Mouse (Mus musculus) yolk sac, embryonic 10.5 days (tissue): ENCODE data around the gene Prdm10.

Experiments
- DNase-seq: peaks from one replicate; pipeline ENCODE4 v3.0.0-alpha.2; 2017; ENCODE audit warnings: low spot score

Prdm10 gene

DNA sequence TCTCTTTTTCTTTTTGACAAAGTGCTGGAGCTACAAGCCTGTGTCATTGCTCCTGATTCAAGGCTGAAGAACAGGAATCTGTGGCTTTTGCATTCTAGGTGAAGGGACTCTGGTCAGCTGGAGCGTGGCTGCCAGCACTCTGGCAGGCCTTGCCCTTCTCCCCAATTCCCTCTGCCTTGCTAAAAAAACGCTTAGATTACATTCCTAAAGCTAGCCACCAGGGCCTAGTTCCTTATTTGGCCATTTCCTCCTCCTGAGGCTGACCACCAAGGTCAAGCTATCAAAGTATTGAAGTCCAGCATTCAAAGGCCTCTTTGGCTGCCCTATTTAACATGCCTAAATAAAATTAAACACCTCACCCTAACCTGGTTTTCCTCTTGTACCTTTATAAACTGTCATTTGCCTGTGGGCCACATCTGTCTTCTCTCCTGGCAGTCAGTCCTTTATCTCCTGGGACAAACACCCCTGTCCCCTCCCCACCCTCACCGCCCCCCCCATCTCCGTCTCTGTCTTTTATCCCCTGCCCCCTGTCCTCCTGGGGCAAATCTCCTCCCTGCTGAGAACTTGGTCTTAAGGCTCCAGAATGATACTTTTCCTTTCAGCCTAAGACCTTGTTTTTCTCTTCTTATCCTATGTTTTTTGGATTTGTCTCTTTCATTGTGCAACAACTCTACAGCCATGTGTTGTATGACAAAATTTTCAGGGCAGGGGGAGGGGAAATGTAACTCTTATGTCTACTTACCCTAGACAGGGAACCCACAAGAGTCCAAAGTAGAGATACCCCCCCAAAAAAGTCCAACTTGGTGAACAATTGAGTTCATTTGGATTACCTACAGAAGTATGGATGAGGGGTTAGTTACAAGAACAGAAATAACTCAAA lies 17.9 kb upstream of the Prdm10 start:
- no peak for DNase-seq

DNA sequence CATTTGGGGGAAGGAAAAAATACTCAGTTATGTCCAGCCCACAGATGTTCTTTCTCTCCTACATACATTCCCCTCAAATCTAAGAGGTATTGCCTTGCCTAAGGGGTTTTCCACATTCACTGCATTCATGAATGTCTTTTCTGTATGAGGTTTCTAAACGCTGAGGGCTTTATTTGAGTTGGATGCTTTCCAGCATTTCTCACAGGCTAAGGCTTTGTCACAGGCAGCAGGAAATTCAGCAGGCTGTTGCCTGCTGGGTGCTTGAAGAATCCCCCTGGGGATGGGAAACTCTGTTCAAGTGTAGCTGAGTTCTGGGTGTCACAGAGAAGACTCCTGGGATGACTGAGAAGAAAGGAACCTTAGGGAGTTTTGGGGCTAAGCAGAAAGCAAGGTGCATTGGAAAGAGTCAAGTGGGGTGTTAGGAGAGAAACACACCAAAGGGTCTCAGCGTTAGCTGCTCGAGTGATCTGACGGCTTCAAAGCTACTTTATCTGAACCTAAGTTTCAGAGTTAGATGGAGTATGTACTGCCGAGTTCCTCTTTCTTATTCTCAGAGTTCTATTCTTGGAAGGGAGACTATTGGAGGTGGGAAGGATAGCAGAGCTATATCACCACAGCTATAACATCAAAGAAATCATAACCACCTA lies 14.2 kb upstream of the Prdm10 start:
- no peak for DNase-seq

DNA sequence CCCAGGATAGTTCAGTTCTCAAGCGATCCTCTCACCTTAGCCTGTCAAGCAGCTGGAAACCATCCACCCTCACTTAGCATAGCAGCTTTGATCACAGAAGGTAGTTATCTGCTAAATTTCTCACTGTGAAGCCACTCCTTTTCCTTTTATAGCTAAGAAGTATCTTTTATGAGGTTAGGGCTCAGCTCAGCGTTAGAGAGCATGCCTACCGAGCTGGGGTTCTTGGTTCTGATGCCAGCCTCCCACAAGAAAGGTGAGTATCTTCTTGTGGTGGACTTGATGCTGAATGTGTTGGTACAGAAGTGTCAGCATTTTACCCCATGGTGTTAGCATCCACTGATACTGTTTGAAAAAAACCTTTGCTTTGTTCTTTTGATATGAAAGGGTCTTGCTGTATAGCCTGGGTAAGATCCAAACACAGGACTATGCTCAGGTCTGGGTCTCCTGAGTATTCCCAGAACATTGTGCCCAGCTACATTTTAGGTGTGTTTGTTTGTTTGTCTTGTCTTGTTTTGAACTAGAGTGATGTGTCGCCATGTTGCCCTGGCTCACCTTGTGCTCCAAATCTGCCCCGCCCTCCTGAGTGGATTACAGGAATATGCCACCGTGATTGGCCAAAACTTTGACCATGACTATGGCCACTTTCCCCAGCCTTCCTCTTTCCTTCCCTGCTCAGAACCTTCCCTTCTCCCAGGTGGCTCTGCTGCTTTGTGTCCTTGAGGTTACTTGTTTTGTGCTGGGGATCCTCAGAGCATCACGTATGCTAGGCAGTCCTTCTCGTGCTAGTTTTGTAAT lies 8.9 kb upstream of the Prdm10 start:
- DNase-seq, result no peak

DNA sequence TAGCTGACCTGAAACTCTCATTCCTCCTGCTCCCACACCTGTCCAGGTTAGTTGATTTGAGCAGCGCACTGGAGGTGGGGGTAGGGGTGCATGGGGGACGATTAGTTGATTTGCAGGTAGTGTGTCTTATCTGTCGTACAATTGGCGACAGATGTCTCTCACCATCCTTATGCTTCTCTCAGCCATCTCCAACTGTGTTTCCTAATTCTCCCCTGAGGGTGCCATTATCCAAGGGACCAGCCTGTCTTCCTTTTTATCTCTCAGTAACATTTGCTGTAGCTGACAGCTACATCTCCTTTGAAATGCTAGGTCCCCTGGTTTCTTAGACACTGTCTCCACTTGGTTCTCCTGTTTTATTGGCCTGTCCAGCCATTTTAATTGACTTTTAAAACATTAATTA lies 8.2 kb upstream of the Prdm10 start:
- no peak for DNase-seq

DNA sequence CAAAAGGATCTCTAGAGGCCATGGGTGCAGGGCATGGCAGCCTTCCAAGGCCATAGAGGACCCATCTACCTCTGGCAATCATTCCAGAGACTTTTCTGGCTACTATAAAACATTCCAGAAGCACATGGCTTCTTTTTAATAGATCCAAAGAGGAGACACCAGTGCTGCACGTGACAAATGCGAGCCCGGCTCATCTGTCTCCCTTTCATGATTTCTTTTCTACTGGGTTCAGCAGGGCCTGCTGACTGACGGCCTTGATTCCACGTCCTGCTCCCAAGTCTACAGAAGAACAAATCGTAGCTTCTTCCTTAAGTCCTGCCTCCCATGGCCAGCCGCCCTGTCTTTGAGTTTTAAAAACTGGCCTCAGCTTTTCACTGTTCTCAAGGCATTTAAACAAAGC lies 1.7 kb upstream of the Prdm10 start:
- no peak for DNase-seq

GRCm38 (mm10) chr9:31279306-31279705 lies 1.0 kb upstream of the Prdm10 start:
- no peak for DNase-seq

GRCm38 (mm10) chr9:31279885-31280365 lies 413 bp upstream of the Prdm10 start:
- DNase-seq, result peak; percentile 93

GRCm38 (mm10) chr9:31281011-31281662 lies 799 bp downstream of the Prdm10 start:
- DNase-seq, result no peak

DNA sequence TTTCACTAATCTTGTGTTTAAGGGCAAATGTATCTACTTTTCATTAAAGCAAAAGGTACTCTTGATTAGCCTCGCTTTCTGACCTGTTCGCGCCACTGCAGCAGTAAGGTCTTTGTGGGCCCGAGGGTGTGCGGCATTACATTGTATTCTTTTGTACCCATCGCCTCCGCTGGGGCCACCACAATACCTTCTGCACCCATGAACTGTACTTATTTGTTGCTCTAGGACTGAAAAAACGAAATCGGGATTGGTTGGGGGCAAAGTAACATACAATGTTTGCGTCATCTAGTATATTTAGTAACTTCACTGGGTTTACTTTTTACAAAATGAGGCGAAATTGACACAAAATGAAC lies 1.3 kb downstream of the Prdm10 start:
- DNase-seq, result no peak

DNA sequence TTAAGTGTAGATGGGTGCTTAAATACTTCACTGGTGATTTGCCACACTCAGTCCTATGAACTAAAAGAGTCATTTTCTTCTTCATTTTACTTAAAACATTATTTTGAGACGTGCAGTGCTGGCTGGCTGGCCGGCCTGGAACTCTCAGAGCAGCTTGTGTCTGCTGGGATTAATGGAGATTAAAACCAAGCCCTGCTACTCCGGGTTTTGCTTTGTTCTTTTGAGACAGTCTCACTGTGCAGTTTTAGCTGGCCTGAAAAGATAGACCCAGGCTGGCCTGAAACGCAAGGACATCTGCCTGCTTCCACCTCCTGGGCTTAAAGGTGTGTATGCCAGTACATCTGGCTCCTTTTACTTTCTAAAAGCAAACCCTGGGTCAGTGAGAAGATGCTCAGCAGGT lies 2.2 kb downstream of the Prdm10 start:
- no peak for DNase-seq

GRCm38 (mm10) chr9:31283044-31283443 lies 2.7 kb downstream of the Prdm10 start:
- no peak for DNase-seq

DNA sequence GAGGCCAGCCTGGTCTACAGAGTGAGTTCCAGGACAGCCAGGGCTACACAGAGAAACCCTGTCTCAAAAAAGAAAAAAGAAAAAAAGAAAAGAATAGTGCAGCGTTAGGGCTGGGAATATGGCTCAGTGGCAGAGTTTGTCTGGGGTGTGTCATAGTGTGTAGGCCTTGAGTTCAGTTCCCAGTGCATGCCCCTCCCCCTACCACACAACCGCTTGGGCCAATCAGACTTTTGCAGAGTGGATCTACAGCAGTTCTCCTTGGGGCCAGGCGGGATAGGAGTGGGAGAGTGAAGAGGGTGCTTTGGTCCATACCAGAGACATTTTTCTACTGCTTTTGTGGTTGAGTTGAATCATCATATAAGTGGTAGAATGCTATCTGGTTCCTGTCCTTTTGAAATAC lies 3.6 kb downstream of the Prdm10 start:
- DNase-seq, result no peak

DNA sequence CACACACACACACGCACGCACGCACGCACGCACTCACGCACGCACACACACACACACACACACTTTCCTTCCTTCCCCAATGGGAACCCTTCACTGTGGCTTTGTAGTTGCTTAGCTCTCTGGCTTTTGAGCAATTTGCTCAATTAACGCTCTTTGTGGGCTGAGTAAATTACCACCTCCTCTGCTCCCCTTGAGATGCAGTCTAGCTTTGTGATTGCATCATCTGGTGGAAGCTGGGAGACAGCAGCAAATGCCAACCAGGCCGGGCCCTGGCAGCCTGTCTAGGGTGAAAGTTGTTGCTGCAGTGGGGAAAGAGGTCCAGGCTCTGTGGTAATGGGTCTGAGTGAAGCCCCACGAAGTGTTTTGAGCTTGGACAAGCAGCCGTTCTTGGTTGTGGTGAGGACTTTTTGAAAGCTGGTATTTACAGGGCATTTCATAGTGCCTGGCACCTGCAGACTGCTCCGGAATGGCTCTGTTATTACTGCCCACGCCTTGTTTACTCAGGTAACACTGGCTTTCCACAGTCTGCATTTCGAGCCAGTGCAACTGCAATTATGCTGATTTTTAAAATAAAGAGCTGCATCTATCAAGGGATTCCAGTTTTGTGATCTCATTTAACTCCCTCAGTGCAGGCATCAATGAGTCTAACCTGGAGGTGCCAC lies 10.0 kb downstream of the Prdm10 start:
- DNase-seq, result no peak

GRCm38 (mm10) chr9:31291978-31292377 lies 11.6 kb downstream of the Prdm10 start:
- DNase-seq, result peak; percentile 40

GRCm38 (mm10) chr9:31293208-31293607 lies 12.9 kb downstream of the Prdm10 start:
- DNase-seq, result no peak

DNA sequence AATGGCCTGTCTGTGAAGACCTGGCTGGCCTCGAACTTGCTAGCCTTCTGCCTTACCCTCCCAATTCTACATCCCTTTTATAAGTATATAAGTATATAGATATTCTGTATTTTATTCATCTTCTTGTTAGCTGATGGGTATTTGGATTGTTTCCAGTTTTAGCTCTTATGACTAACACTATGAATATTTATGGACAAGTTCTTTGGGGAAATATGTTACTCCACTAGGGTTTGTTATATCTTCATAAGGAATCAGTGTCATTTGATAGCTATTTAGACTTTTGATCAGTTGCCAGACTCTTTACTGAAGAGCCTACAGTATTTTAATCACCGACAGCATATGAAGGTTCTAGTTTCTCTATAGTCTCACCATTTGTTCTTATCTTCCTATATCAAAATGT lies 15.0 kb downstream of the Prdm10 start:
- no peak for DNase-seq

- no peak for DNase-seq
Observed at GRCm38 (mm10) chr9:31296293-31296692, 16.0 kb downstream of the Prdm10 start.

GRCm38 (mm10) chr9:31298751-31299150 lies 18.4 kb downstream of the Prdm10 start:
- DNase-seq, result no peak

DNA sequence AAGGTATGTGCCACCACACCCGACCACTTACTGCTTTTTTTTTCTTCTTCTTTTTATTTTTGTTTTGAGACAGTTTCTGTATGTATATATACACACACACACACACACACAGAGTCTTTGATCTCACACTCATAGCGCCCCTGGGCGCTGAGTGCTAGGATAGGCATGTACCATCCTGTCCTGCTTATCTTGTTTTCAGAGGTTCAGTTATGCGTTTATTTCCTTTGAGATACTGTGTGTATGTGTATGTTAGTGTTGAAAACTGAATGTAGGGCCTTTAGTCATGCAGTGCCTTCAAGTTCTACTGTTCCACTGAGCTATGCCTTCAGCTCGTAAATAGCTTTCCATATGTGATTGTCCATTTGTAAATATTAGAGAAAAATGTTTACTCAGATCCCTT lies 20.2 kb downstream of the Prdm10 start:
- DNase-seq, result no peak

DNA sequence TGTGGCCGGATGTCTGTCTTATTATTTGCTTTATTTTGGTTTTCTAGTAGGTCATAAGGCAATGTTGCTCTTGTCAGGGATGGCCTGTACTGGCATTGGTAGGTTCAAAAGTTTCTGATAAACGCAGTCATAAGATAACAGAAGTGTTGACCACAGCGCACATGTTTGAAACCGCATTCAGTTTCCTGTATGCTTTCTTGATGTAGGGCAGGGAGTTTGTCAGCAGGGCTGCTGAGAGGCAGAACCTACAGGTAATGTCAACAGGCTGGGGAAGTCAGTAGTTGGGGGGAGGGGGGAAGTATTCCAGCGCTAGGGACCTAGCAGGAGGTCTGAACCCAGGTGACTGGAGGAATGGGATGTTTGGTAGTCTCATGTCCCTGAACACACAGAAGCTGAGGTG lies 20.8 kb downstream of the Prdm10 start:
- peak; percentile 52 for DNase-seq

DNA sequence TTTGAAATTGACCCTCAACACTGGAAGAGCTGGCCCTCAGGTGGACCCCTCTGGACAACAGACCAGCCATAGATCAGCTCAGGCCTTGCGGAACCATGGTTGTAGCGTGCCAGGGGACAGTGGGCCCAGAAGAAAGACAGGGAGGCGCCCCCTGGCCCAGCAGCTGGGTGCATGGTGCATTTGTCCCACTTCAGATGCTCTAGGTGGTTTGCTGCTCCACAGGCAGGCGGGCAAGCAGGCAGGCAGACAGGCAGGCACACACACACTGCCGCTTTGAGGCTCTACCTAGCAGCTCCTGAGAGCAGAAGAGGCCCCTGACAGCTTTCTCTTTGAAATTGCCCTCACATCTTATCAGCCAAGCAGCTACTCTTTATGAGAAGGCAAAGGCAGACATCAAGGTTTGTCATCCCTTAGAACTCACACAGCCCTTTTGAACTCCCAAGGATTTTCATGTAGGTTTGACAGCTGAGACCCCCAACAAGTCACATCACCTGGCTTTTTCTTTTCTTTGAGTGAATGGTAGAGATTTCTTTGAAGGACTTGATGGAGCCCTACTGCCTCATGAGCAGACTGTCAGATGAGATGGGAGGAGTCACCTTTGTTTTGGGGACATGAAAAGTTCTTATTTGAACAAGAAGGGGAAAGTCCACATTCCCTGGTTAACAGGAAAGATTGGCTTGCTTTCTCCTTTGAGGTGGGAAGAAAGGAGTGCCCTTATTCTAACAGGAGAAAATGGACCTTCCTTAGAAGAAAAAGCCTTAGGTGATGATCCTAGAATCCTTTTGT lies 21.4 kb downstream of the Prdm10 start:
- peak; percentile 42 for DNase-seq
